Mouse (Mus musculus) midbrain, embryonic 13.5 days (tissue): Measurements from ENCODE around the gene Sec23b. TPM values are rescaled to one million over a fixed set of nuclear protein-coding genes. Genes with fewer than 3 reads are reported as not detected.
"Not testable (repeated sequence)": the region's sequence is repeated elsewhere in the genome, so short reads cannot be mapped to it uniquely, and the experiment has no call there.

Experiments
- ATAC-seq: fragments of 200-750 bp; cut with Nextera tagmentation; 2 replicates; pipeline ENCODE4 v1.8.0; 2017; ENCODE audit warnings: mild to moderate bottlenecking, moderate TSS enrichment, moderate library complexity
- H3K27ac ChIP-seq: fragments of 300-500 bp; sonication (generic); 2 replicates; pipeline ENCODE4 v1.5.1; 2015; ENCODE audit warnings: inconsistent platforms, mild to moderate bottlenecking, moderate library complexity
- H3K27me3 ChIP-seq: fragments of 300-500 bp; sonication (generic); 2 replicates; pipeline ENCODE4 v1.6.1; 2015; ENCODE audit warnings: mild to moderate bottlenecking, inconsistent platforms
- H3K36me3 ChIP-seq: fragments of 300-500 bp; sonication (generic); 2 replicates; pipeline ENCODE4 v1.6.1; 2015; ENCODE audit warnings: mild to moderate bottlenecking, inconsistent platforms
- H3K4me1 ChIP-seq: fragments of 300-500 bp; sonication (generic); replicated peaks from 2 replicates; pipeline ENCODE4 v1.6.1; 2015; ENCODE audit warnings: inconsistent platforms
- H3K4me2 ChIP-seq: fragments of 300-500 bp; sonication (generic); replicated peaks from 2 replicates; pipeline ENCODE4 v1.6.1; 2015; ENCODE audit warnings: moderate library complexity, mild to moderate bottlenecking, inconsistent platforms
- H3K4me3 ChIP-seq: fragments of 300-500 bp; sonication (generic); replicated peaks from 2 replicates; pipeline ENCODE4 v1.5.1; 2015; ENCODE audit warnings: mild to moderate bottlenecking, inconsistent platforms
- H3K9ac ChIP-seq: fragments of 300-500 bp; sonication (generic); replicated peaks from 2 replicates; pipeline ENCODE4 v1.6.1; 2015; ENCODE audit warnings: mild to moderate bottlenecking, inconsistent platforms
- H3K9me3 ChIP-seq: fragments of 300-500 bp; sonication (generic); 2 replicates; pipeline ENCODE4 v1.6.1; 2016; ENCODE audit warnings: mild to moderate bottlenecking, inconsistent platforms
- WGBS: fragments of 180-500 bp; shearing (Covaris S2); methylation state at CpG from one replicate; pipeline ENCODE4 v1.1.7; 2015; 5-methylcytosine and 5-hydroxymethylcytosine counted together
- polyA plus RNA-seq: library from polyadenylated mRNA; unstranded; fragments of >200 nt; fragmentation: Nextera tagmentation; extraction: Ambion mirVana; gene quantifications from 2 replicates; pipeline ENCODE4 v1.2.1, GENCODE M21; 2015

Sec23b gene
- polyA plus RNA-seq, 1 experiment from 2014 or later, result 81.1 TPM

DNA sequence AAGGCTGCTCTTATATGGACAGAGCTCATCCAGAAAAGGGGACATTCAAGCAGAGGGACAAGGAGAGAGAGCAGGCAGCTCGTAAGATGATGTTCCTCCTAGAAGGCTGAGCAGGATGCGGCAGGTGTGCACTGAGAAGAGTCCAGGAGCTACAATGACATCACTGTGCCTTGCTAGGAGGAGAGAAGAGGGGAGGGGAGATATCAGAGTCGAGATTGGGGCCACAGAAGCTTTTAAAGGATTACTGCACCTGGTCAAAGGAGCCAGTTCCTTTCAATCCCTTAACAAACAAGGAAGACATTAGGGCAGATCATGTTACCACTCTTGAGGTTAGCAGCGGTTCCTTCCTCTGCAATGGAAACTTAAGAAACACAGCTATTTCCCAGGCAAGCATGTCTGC, 8.5 kb upstream of the Sec23b start:
- no peak overlapping the region for H3K4me3 ChIP-seq
- peaks cover 47% of the 10 kb centered on the region for H3K36me3 ChIP-seq
- no peaks in the 10 kb centered on the region for H3K9me3 ChIP-seq
- H3K27me3 ChIP-seq, result no peaks in the 10 kb centered on the region
- no peak for ATAC-seq
- peaks cover 10% of the 10 kb centered on the region for H3K4me1 ChIP-seq
- no peak overlapping the region for H3K4me2 ChIP-seq
- no peak overlapping the region for H3K9ac ChIP-seq
- H3K27ac ChIP-seq, result no peak overlapping the region
- 84% methylated on average over 4 of the region's 4 CpGs for WGBS

DNA sequence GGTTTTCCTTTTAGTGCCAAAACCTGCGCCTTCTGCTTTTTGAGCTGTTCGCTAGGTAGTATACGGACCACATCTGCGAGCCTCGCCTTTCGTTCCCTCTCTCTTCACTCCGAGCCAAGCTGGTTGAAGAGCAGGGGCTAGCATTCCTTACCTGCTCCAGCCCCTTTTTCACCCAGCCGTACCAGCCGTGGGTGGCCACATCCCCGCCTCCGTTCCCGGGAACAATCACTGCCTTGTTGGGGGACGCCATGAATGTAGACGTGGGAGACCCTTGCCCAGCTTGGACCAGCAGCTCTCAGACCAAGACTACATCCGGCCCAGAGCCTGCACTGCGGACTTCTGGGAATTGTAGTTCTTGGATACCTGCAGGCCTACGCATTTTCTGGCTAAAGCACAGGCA, 5.5 kb upstream of the Sec23b start, which contains the start of gene Rbbp9:
Rbbp9 (minus strand) TSS at position 341 of the 400 bp plus-strand sequence.
- H3K4me3 ChIP-seq, result peak within 1 kb of the TSS; percentile 80
- under 1% methylated on average over 17 of the region's 17 CpGs for WGBS
- H3K36me3 ChIP-seq, result peaks cover 21% of the 10 kb centered on the region
- H3K9ac ChIP-seq, result peak within 1 kb of the TSS; percentile 86
- peak; percentile 99 for ATAC-seq
- H3K9me3 ChIP-seq, result no peaks in the 10 kb centered on the region
- H3K4me1 ChIP-seq, result peaks cover 15% of the 10 kb centered on the region
- peak within 1 kb of the TSS; percentile 73 for H3K4me2 ChIP-seq
- H3K27me3 ChIP-seq, result no peaks in the 10 kb centered on the region
- peak within 1 kb of the TSS; percentile 83 for H3K27ac ChIP-seq

GRCm38 (mm10) chr2:144553905-144554304, 2.1 kb upstream of the Sec23b start:
- H3K36me3 ChIP-seq, result no peaks in the 10 kb centered on the region
- no peaks in the 10 kb centered on the region for H3K9me3 ChIP-seq
- no peak for ATAC-seq

GRCm38 (mm10) chr2:144555286-144555819, 676 bp upstream of the Sec23b start:
- peaks cover 8% of the 10 kb centered on the region for H3K36me3 ChIP-seq
- peaks cover 20% of the 10 kb centered on the region for H3K4me1 ChIP-seq
- H3K27me3 ChIP-seq, result no peaks in the 10 kb centered on the region
- peak overlapping the region; percentile 81 for H3K4me3 ChIP-seq
- peak overlapping the region; percentile 63 for H3K4me2 ChIP-seq
- WGBS, result 3% methylated on average over 14 of the region's 14 CpGs
- no peak for ATAC-seq
- H3K27ac ChIP-seq, result peak overlapping the region; percentile 74
- no peaks in the 10 kb centered on the region for H3K9me3 ChIP-seq
- H3K9ac ChIP-seq, result peak overlapping the region; percentile 64

More at GRCm38 (mm10) chr2:144553905-144554304, 2.1 kb upstream of the Sec23b start:
- WGBS, result 97% methylated on average over 3 of the region's 3 CpGs
- H3K9ac ChIP-seq, result no peak overlapping the region
- H3K4me3 ChIP-seq, result no peak overlapping the region
- H3K27ac ChIP-seq, result no peak overlapping the region
- no peaks in the 10 kb centered on the region for H3K27me3 ChIP-seq
- H3K4me2 ChIP-seq, result no peak overlapping the region
- H3K4me1 ChIP-seq, result peaks cover 30% of the 10 kb centered on the region

GRCm38 (mm10) chr2:144588723-144589122, 32.7 kb downstream of the Sec23b start:
- Histone ChIP-seq H3K4me3 (no peak overlapping the region), H3K4me1 (no peaks in the 10 kb centered on the region), H3K9ac (no peak overlapping the region), H3K36me3 (peaks cover 60% of the 10 kb centered on the region), H3K4me2 (no peak overlapping the region), H3K27ac (no peak overlapping the region), H3K9me3 (no peaks in the 10 kb centered on the region), H3K27me3 (no peaks in the 10 kb centered on the region)
- 85% methylated on average over 4 of the region's 4 CpGs for WGBS
- ATAC-seq, result no peak

DNA sequence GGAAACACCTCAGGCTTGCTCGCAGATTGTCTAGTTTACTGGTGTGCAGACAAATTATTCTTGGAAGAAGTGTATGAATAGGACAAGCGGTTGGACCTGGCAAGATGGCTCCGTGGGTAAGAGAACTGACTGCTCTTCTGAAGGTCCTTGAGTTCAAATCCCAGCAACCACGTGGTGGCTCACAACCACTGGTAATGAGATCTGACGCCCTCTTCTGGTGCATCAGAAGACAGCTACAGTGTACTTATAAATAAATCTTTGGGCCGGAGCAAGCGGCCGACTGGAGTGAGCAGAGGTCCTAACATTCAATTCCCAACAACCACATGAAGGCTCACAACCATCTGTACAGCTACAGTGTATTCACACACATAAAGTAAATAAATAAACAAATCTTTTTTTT, 37.0 kb downstream of the Sec23b start:
- 68% methylated on average over 8 of the region's 8 CpGs for WGBS
- not testable (repeated sequence) for H3K9me3 ChIP-seq, H3K4me3 ChIP-seq, H3K9ac ChIP-seq, H3K27ac ChIP-seq, H3K4me2 ChIP-seq, H3K4me1 ChIP-seq, H3K27me3 ChIP-seq, ATAC-seq
- peaks cover 25% of the 10 kb centered on the region for H3K36me3 ChIP-seq

DNA sequence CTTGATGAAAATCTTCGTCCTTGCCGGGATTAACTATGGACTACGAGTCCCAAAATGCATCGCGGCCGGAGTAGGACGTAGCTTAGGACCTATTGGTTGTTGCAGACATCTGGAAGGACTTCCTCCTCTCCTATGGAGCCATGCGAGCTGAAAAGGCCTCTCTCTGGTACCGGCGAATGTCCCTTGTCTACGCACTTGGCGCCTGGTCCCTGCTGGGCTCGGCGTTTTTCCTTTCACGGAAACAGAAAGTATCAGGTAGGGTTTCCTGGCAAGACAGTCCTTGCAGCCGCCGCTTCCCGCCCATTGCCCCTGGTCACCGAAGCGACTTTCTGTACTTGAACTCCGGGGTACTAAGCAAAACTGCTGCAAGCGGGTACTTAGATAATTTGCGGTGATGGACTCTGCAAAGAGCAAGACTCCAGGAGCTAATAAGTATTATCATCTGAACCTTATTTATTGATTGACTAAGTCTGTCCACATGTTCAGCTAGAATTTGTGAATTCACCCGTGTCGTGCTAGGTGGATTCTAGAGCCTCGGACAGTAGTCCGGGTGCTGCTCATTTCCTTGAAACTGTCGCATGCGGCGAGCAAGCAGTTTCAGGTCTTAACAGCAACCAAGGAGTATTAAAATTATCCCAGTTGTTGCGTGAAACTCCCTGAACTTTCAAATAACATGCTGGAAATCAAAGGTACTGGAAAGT, 38.1 kb downstream of the Sec23b start, which contains the start of gene Smim26:
Smim26 (plus strand) TSS at position 104 of the 701 bp plus-strand sequence.
- peak; percentile 98 for ATAC-seq
- H3K9me3 ChIP-seq, result no peaks in the 10 kb centered on the region
- H3K27me3 ChIP-seq, result no peaks in the 10 kb centered on the region
- H3K36me3 ChIP-seq, result peaks cover 14% of the 10 kb centered on the region
- peak within 1 kb of the TSS; percentile 69 for H3K9ac ChIP-seq
- peak within 1 kb of the TSS; percentile 59 for H3K4me3 ChIP-seq
- H3K27ac ChIP-seq, result no peak within 1 kb of the TSS
- H3K4me2 ChIP-seq, result peak within 1 kb of the TSS; percentile 60
- peaks cover 5% of the 10 kb centered on the region; the same call in 1 of the 2 replicates for H3K4me1 ChIP-seq
- 2% methylated on average over 31 of the region's 31 CpGs for WGBS

DNA sequence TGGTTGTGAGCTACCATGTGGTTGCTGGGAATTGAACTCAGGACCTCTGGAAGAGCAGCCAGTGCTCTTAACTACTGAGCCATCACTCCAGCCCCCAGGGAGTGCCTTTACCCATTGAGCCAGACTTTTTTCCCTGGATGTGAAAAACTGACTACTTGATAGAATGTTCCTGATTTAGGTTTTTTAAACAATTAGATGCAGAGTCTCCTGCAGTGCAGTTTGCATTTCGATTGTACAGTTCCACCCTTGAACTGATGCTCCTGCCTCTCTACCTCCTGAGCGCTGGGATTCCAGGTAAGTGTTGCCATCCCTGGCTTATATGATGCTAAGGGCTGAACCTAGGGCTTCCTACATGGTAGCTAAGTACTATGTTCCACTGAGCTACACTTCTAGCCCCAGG, 42.0 kb downstream of the Sec23b start:
- H3K9me3 ChIP-seq, result no peaks in the 10 kb centered on the region
- 69% methylated on average over 2 of the region's 2 CpGs for WGBS
- H3K4me1 ChIP-seq, result peaks cover 9% of the 10 kb centered on the region
- no peaks in the 10 kb centered on the region for H3K27me3 ChIP-seq
- H3K36me3 ChIP-seq, result peaks cover 4% of the 10 kb centered on the region; the same call in 1 of the 2 replicates
- no peak overlapping the region for H3K27ac ChIP-seq
- H3K4me2 ChIP-seq, result no peak overlapping the region
- no peak overlapping the region for H3K9ac ChIP-seq
- no peak overlapping the region for H3K4me3 ChIP-seq
- ATAC-seq, result no peak

DNA sequence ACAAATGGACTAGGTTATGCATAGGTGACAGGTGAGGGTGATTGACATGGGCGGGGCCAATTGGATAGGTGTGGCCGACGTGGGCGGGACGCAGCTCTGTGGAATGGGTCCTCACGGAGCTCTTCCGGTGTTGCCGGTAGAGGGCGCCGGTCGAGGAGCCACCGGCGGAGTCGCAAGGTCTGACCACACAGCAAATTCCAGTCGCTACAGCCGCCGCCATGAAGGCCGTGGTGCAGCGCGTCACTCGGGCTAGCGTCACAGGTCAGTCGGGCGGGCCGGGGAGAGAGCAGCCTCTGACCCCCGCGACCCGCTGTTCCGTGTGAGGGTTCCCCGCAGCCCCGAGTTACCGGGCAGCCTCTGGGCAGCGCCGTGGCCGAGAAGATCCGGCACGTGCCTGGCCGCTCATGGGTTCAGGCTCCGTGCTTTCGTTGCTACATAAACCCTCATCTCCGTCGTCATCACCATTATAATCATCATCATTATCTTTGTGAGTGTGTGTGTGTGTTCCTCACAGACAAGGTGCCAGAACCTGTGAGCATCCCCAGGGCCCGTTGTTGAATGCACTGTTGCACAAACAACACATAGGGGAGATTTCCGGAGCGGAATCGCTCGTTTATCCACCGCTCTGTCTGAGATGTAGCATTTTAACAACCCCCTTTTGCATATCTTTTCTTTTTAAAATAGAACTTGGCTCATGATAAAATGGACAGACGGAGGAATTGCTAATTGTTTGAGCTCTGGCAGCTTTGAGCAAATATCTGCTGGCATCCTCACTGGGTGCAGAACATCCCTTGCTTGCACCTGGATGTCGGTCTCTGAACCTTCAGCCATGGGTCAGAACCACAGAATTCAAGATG, 44.0 kb downstream of the Sec23b start, which contains the start of gene Dtd1:
Dtd1 (plus strand) TSS at position 67 of the 857 bp plus-strand sequence.
- Histone ChIP-seq H3K27ac (peak within 1 kb of the TSS; percentile 68), H3K4me1 (peaks cover 3% of the 10 kb centered on the region; the same call in 1 of the 2 replicates), H3K9ac (peak within 1 kb of the TSS; percentile 86), H3K9me3 (no peaks in the 10 kb centered on the region), H3K4me2 (peak within 1 kb of the TSS; percentile 60), H3K27me3 (no peaks in the 10 kb centered on the region), H3K36me3 (peaks cover 7% of the 10 kb centered on the region; the same call in 1 of the 2 replicates), H3K4me3 (peak within 1 kb of the TSS; percentile 57)
- peak; percentile 94 for ATAC-seq
- 3% methylated on average over 44 of the region's 50 CpGs for WGBS

DNA sequence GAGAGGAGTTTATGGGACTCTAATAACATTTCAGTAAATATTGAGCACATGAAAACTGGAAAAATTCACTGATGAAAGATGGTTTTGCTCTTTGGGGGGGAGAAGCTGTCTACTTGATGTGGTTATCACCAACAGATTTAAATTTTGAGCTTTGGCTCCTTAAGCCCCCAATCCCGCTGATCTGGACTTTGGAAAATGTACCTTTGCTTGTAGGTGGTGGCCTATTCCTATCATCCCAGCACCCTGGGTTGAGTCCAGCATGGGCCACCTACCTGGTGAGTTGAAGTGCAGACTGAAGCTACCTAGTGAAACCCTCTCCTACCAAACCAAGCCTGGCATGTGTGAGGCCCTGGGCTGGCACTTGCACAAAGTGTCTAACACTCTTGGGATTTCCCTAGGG, 45.5 kb downstream of the Sec23b start:
- H3K27me3 ChIP-seq, result no peaks in the 10 kb centered on the region
- H3K4me1 ChIP-seq, result peaks cover 3% of the 10 kb centered on the region; the same call in 1 of the 2 replicates
- H3K4me2 ChIP-seq, result no peak overlapping the region
- H3K36me3 ChIP-seq, result peaks cover 10% of the 10 kb centered on the region
- H3K4me3 ChIP-seq, result no peak overlapping the region
- no peak overlapping the region for H3K9ac ChIP-seq
- H3K27ac ChIP-seq, result no peak overlapping the region
- 96% methylated on average over 1 of the region's 1 CpGs for WGBS
- H3K9me3 ChIP-seq, result no peaks in the 10 kb centered on the region
- no peak for ATAC-seq

- H3K27ac ChIP-seq, result no peak overlapping the region
- no peaks in the 10 kb centered on the region for H3K4me1 ChIP-seq
- H3K4me3 ChIP-seq, result no peak overlapping the region
- 95% methylated on average over 6 of the region's 6 CpGs for WGBS
- no peaks in the 10 kb centered on the region for H3K27me3 ChIP-seq
- no peak overlapping the region for H3K9ac ChIP-seq
- H3K9me3 ChIP-seq, result 0 out of 2 replicates have a peak, but pooled peaks cover 6% of the 10 kb centered on the region
- no peaks in the 10 kb centered on the region for H3K36me3 ChIP-seq
- ATAC-seq, result no peak
- no peak overlapping the region for H3K4me2 ChIP-seq
Measured at GRCm38 (mm10) chr2:144613956-144614355, 57.9 kb downstream of the Sec23b start.
